35 mouse cellular contexts compared by ENCODE assay signal in genomic region chr9:51194790-51195189, GRCm38 (mm10). TPM values are rescaled to one million over a fixed set of nuclear protein-coding genes. Genes with fewer than 3 reads are reported as not detected.
A peak's percentile ranks its signal among the peaks of the same experiment; 100 is the strongest.
DNase-seq lines count a peak whose midpoint lies in the region; ATAC-seq and TF ChIP-seq lines count a peak whose summit lies in the region.
"Had no signal": no experiment of that assay in that cellular context is flagged by ENCODE, and none has a peak within 500 bp of the region (broad histone marks: within the 10 kb centered on the region; RNA-seq: fewer than 3 reads in every experiment).

No protein-coding gene starts in this region.

- ATAC-seq in neutrophil, adult 5-6 weeks (ENCODE audit: extremely low read depth, insufficient number of reproducible peaks, low FRiP score, poor library complexity, severe bottlenecking) = 0 out of 2 replicates have a peak, but pooled peaks have one; percentile 33
- ATAC-seq: forebrain, embryonic 13.5 days; inflammation-experienced regulatory T-cells, adult 6 months had no signal

- no peaks in the 10 kb centered on the region for H3K79me2 ChIP-seq in CH12.LX (replicated peaks; ENCODE audit: control insufficient read depth, extremely low read depth, insufficient read depth, poor library complexity, severe bottlenecking)

- DNase-seq in 416B (ENCODE audit: low read depth) (peak; percentile 52), CH12.LX (ENCODE audit: extremely low read depth) (no peak), R1 (ENCODE audit: low read depth, low spot score) (peak; percentile 34)
- DNase-seq in right cerebral cortex, postnatal 36 days (ENCODE audit: low spot score in 2 of 2) = no peak
- no peak for DNase-seq in adrenal gland, postnatal 4 days (ENCODE audit: low spot score in 2 of 2)
- DNase-seq in cerebellum, postnatal 10 days = no peak
- DNase-seq: adrenal gland, postnatal 25 days; cerebellum, adult 18-20 months; cerebellum, postnatal 14 days; gastrocnemius, postnatal 10 days; heart, postnatal 4 days; kidney, adult 11 months; kidney, postnatal 4 days; midbrain, embryonic 14.5 days; right cerebral cortex, postnatal 25 days; spleen, adult 18-20 months; thymus, adult 2 months; thymus, postnatal 36 days had no signal

- no peaks in the 10 kb centered on the region for H3K36me3 ChIP-seq in CH12.LX (replicated peaks in 1 of 2; ENCODE audit: control insufficient read depth in 1 of 2, insufficient read depth in 1 of 2, low read length in 1 of 2)
- H3K36me3 ChIP-seq: hindbrain, embryonic 15.5 days; kidney, embryonic 15.5 days; limb, embryonic 13.5 days; lung, embryonic 15.5 days had no signal

- dilution Hi-C loops in CH12.LX (cut with MboI; ENCODE audit: extremely low pct_ligation_motif_present, extremely low pct_unique_long_range_greater_than_20kb, low sequenced_read_pairs) = no loop called here

- no peak for TF ChIP-seq EP300 in CH12.LX (IDR thresholded peaks at IDR 0.05; ENCODE audit: low read length)

- peaks cover under 1 to 2% of the 10 kb centered on the region in 2 experiments; a peak in 2 of 4 replicates for H3K4me1 ChIP-seq in CH12.LX (ENCODE audit: control insufficient read depth in 1 of 2, insufficient read depth in 2 of 2)
- H3K4me1 ChIP-seq: forebrain, embryonic 13.5 days; hindbrain, embryonic 15.5 days; kidney, embryonic 15.5 days; limb, embryonic 13.5 days; lung, embryonic 15.5 days had no signal

- no peak for TF ChIP-seq POLR2A in CH12.LX (IDR thresholded peaks at IDR 0.05; ENCODE audit: low read depth, low read length)

- no peak overlapping the region for H3K9ac ChIP-seq in CH12.LX (ENCODE audit: insufficient read depth, low read depth)
- H3K9ac ChIP-seq: forebrain, embryonic 13.5 days; hindbrain, embryonic 15.5 days; kidney, embryonic 15.5 days; limb, embryonic 13.5 days; lung, embryonic 15.5 days had no signal

- no peak overlapping the region for H3K4me3 ChIP-seq in CH12.LX (replicated peaks in 1 of 3; ENCODE audit: low read depth in 2 of 3, low read length in 2 of 3, poor library complexity in 1 of 3)
- H3K4me3 ChIP-seq: forebrain, embryonic 13.5 days; hindbrain, embryonic 15.5 days; kidney, embryonic 15.5 days; limb, embryonic 13.5 days; lung, embryonic 15.5 days had no signal

- no peak overlapping the region for H3K4me2 ChIP-seq in CH12.LX (ENCODE audit: insufficient read depth, low read depth, poor library complexity, severe bottlenecking)
- H3K4me2 ChIP-seq: forebrain, embryonic 13.5 days; heart, embryonic 11.5 days; hindbrain, embryonic 15.5 days; kidney, embryonic 15.5 days; limb, embryonic 13.5 days; liver, embryonic 11.5 days; lung, embryonic 15.5 days had no signal

- no peak overlapping the region for H3K27ac ChIP-seq in CH12.LX (ENCODE audit: insufficient read depth, low read depth)
- H3K27ac ChIP-seq: forebrain, embryonic 13.5 days; hindbrain, embryonic 15.5 days; kidney, embryonic 15.5 days; limb, embryonic 13.5 days; lung, embryonic 15.5 days had no signal

- no peak for TF ChIP-seq CTCF in CH12.LX (conservative IDR thresholded peaks at IDR 0.05 in 1 of 2, IDR thresholded peaks at IDR 0.05 in 1 of 2; ENCODE audit: low read depth in 2 of 2, low read length in 2 of 2)

- no peak for TF ChIP-seq RAD21 in CH12.LX (IDR thresholded peaks at IDR 0.05; ENCODE audit: low read depth, low read length)

- in situ Hi-C loops in CH12.LX (cut with MboI; ENCODE audit: low pct_ligation_motif_present, low pct_unique_long_range_greater_than_20kb, low sequenced_read_pairs) = no loop called here

- peaks cover 2% of the 10 kb centered on the region for H3K9me3 ChIP-seq in CH12.LX (replicated peaks; ENCODE audit: low read length)
- H3K9me3 ChIP-seq: forebrain, embryonic 13.5 days; hindbrain, embryonic 15.5 days; kidney, embryonic 15.5 days; lung, embryonic 15.5 days had no signal

- no peaks in the 10 kb centered on the region for H3K27me3 ChIP-seq in CH12.LX (replicated peaks)
- H3K27me3 ChIP-seq: forebrain, embryonic 13.5 days; hindbrain, embryonic 15.5 days; kidney, embryonic 15.5 days; limb, embryonic 13.5 days; lung, embryonic 15.5 days had no signal

TF ChIP-seq in CH12.LX, 34 proteins besides CTCF, POLR2A, EP300 and RAD21:
- TF ChIP-seq ELF1 (IDR thresholded peaks at IDR 0.05; ENCODE audit: low read depth, low read length) = peak; percentile 53; the same call in 1 of the 2 replicates
- TF ChIP-seq MAZ (IDR thresholded peaks at IDR 0.05; ENCODE audit: low read depth, low read length) = no peak

RNA-seq across cellular contexts. Expression of gene Pou2af1, which starts 18.7 kb away (rescaled TPM):
- total RNA-seq in CH12.LX (2012; rRNA removed) = 87.4 and 108 TPM in 2 replicates
- 173 and 183 TPM in 2 replicates for total RNA-seq in CH12.LX (2014; rRNA removed)
- polyA plus RNA-seq in CH12.LX (2012; ENCODE audit: insufficient read length, low read depth) = 255 and 303 TPM in 2 replicates
- total RNA-seq in neutrophil, adult 5-6 weeks (2017) = 296 and 308 TPM in 2 replicates
- total RNA-seq in adrenal gland, postnatal 4 days (2021) = under 1 TPM; 0.48 to 0.85 TPM
- total RNA-seq: layer of hippocampus, adult 8-10 months; left cerebral cortex, postnatal 36 days had no signal
- polyA plus RNA-seq: embryonic facial prominence, embryonic 11.5 days; kidney, embryonic 15.5 days; limb, embryonic 13.5 days; neural tube, embryonic 14.5 days had no signal

RNA-seq across cellular contexts. Expression of gene Gm32742, which starts 29.5 kb away (rescaled TPM):
- total RNA-seq in CH12.LX (2012; rRNA removed) (0.38 and 0.42 TPM in 2 replicates), CH12.LX (2014; rRNA removed) (0.23 TPM in 2 replicates)
- 0.74 and 0.77 TPM in 2 replicates for polyA plus RNA-seq in CH12.LX (2012; ENCODE audit: insufficient read length, low read depth)
- not detected in 2 replicates for total RNA-seq in neutrophil, adult 5-6 weeks (2017)
- not detected for total RNA-seq in adrenal gland, postnatal 4 days (2021)
- total RNA-seq: adrenal gland, postnatal 25 days; gastrocnemius, postnatal 10 days; heart, postnatal 4 days; layer of hippocampus, postnatal 25 days; left cerebral cortex, adult 8-10 months; monocyte, adult 5-6 weeks had no signal
- polyA plus RNA-seq: embryonic facial prominence, embryonic 11.5 days; forebrain, embryonic 13.5 days; hindbrain, embryonic 15.5 days; inflammation-experienced regulatory T-cells, adult 6 months; limb, embryonic 13.5 days; liver, embryonic 16.5 days; neural tube, embryonic 14.5 days had no signal

Comparison
In these comparisons a context has a peak if more than half of its experiments do, and no peak if none do; other contexts are left out.
1. DNase-seq: peak in 416B (single experiment) and R1 (single experiment); none in CH12.LX (single experiment), right cerebral cortex, postnatal 36 days (0 of 2), adrenal gland, postnatal 4 days (0 of 2) and cerebellum, postnatal 10 days (0 of 2).
2. RNA of gene Pou2af1, which starts 18.7 kb away (total RNA-seq): 296 to 308 TPM in neutrophil, adult 5-6 weeks and 87.4 to 183 TPM in CH12.LX; 0.48 to 0.85 TPM in adrenal gland, postnatal 4 days; every median in the first group is over 10 times any median in the second.